ENCODE assay signal across 24 mouse cellular contexts in the genomic region with DNA sequence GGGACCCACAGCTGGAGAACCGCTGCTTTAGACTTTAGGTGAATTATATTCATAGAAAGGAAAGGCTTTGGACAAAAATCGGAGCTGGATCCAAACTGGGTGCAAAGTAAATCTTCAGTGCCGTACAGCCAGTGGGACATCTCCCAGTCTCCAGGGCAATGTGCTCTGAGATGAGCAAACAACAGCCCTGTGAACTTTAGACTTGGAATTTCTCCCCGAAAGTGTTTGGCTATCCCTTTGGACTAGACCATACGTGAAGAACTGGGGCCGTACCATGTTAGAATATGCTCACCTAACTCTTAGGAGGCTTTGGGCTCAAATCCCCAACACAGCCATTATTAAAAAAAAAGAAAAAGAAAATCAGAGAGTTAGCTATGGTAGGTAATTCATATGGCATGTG. TPM values are rescaled to one million over a fixed set of nuclear protein-coding genes. Genes with fewer than 3 reads are reported as not detected.
DNase-seq lines count a peak whose midpoint lies in the region; ATAC-seq and TF ChIP-seq lines count a peak whose summit lies in the region.
"Had no signal": no experiment of that assay in that cellular context is flagged by ENCODE, and none has a peak within 500 bp of the region (broad histone marks: within the 10 kb centered on the region; RNA-seq: fewer than 3 reads in every experiment).

No protein-coding gene starts in this region.

- WGBS in intestine, embryonic 16.5 days = 61% methylated on average over 6 of the region's 6 CpGs
- 80% methylated on average over 6 of the region's 6 CpGs for WGBS in liver, embryonic 11.5 days
- 61% methylated on average over 6 of the region's 6 CpGs for WGBS in liver, embryonic 14.5 days (ENCODE audit: insufficient replicate concordance)
- 63% methylated on average over 6 of the region's 6 CpGs for WGBS in liver, postnatal 0 days (ENCODE audit: insufficient replicate concordance)

- no peaks in the 10 kb centered on the region for H3K36me3 ChIP-seq in intestine, embryonic 16.5 days (ENCODE audit: control insufficient read depth, insufficient read depth, low read length)
- H3K36me3 ChIP-seq in liver, embryonic 11.5 days (ENCODE audit: control insufficient read depth, insufficient read depth, low read length) = no peaks in the 10 kb centered on the region
- no peaks in the 10 kb centered on the region for H3K36me3 ChIP-seq in liver, embryonic 14.5 days (replicated peaks; ENCODE audit: control insufficient read depth, insufficient read depth, low read depth)
- H3K36me3 ChIP-seq in liver, postnatal 0 days (replicated peaks; ENCODE audit: insufficient read depth, low read length) = no peaks in the 10 kb centered on the region
- H3K36me3 ChIP-seq: forebrain, embryonic 10.5 days; hindbrain, embryonic 13.5 days had no signal

- peak; percentile 36; the same call in 1 of the 2 replicates for ATAC-seq in intestine, embryonic 16.5 days
- peak; percentile 53; the same call in 1 of the 2 replicates for ATAC-seq in liver, embryonic 11.5 days (replicated peaks; ENCODE audit: low FRiP score)
- ATAC-seq in liver, embryonic 14.5 days (ENCODE audit: insufficient read depth) = peak; percentile 60; the same call in 1 of the 2 replicates
- peak; percentile 87 for ATAC-seq in liver, postnatal 0 days
- ATAC-seq: activated CD4-positive, CD25-positive, alpha-beta regulatory T cell, adult 4 months; forebrain, embryonic 13.5 days; forebrain, embryonic 16.5 days; hindbrain, embryonic 16.5 days had no signal

- no peak overlapping the region for H3K4me2 ChIP-seq in intestine, embryonic 16.5 days (ENCODE audit: low read depth, low read length)
- peak overlapping the region; percentile 20; the same call in 1 of the 2 replicates for H3K4me2 ChIP-seq in liver, embryonic 11.5 days
- H3K4me2 ChIP-seq in liver, embryonic 14.5 days (ENCODE audit: low read depth) = peak overlapping the region; percentile 27; the same call in 1 of the 2 replicates
- H3K4me2 ChIP-seq in liver, postnatal 0 days (ENCODE audit: low read depth, low read length) = peak overlapping the region; percentile 8; the same call in 1 of the 2 replicates
- H3K4me2 ChIP-seq: forebrain, embryonic 13.5 days; heart, embryonic 11.5 days; hindbrain, embryonic 13.5 days had no signal

- peaks cover 28% of the 10 kb centered on the region for H3K4me1 ChIP-seq in intestine, embryonic 16.5 days (ENCODE audit: control insufficient read depth, insufficient read depth, low read length)
- no peaks in the 10 kb centered on the region for H3K4me1 ChIP-seq in liver, embryonic 11.5 days (replicated peaks; ENCODE audit: control insufficient read depth, insufficient read depth, low read length)
- H3K4me1 ChIP-seq in liver, embryonic 14.5 days (replicated peaks; ENCODE audit: control insufficient read depth in 2 of 2, insufficient read depth in 2 of 2, low read length in 1 of 2) = peaks cover 0 to 11% of the 10 kb centered on the region in 2 experiments; a peak in 2 of 4 replicates
- peaks cover 37% of the 10 kb centered on the region for H3K4me1 ChIP-seq in liver, postnatal 0 days (ENCODE audit: insufficient read depth)
- H3K4me1 ChIP-seq: hindbrain, embryonic 13.5 days had no signal

- H3K27me3 ChIP-seq in intestine, embryonic 16.5 days (replicated peaks; ENCODE audit: control insufficient read depth, insufficient read depth, low read length) = no peaks in the 10 kb centered on the region
- no peaks in the 10 kb centered on the region for H3K27me3 ChIP-seq in liver, embryonic 11.5 days (replicated peaks; ENCODE audit: control insufficient read depth, insufficient read depth, low read length)
- H3K27me3 ChIP-seq in liver, embryonic 14.5 days (ENCODE audit: control insufficient read depth, insufficient read depth, low read length) = no peaks in the 10 kb centered on the region
- no peaks in the 10 kb centered on the region for H3K27me3 ChIP-seq in liver, postnatal 0 days (ENCODE audit: insufficient read depth, low read length)

- H3K9me3 ChIP-seq in intestine, embryonic 16.5 days (ENCODE audit: control insufficient read depth, low read length) = no peaks in the 10 kb centered on the region
- no peaks in the 10 kb centered on the region for H3K9me3 ChIP-seq in liver, embryonic 11.5 days (ENCODE audit: control insufficient read depth, low read length)
- H3K9me3 ChIP-seq in liver, embryonic 14.5 days (ENCODE audit: control insufficient read depth, low read length) = no peaks in the 10 kb centered on the region
- H3K9me3 ChIP-seq in liver, postnatal 0 days (ENCODE audit: low read length) = no peaks in the 10 kb centered on the region
- H3K9me3 ChIP-seq: forebrain, embryonic 10.5 days; forebrain, embryonic 13.5 days; hindbrain, embryonic 13.5 days had no signal

- H3K4me3 ChIP-seq in intestine, embryonic 16.5 days (ENCODE audit: low read length) = no peak overlapping the region
- no peak overlapping the region for H3K4me3 ChIP-seq in liver, embryonic 11.5 days (ENCODE audit: low read depth, low read length)
- H3K4me3 ChIP-seq in liver, embryonic 14.5 days (ENCODE audit: insufficient read depth in 1 of 2, low read depth in 2 of 2, low read length in 2 of 2) = no peak overlapping the region
- no peak overlapping the region for H3K4me3 ChIP-seq in liver, postnatal 0 days (ENCODE audit: low read depth, low read length)
- H3K4me3 ChIP-seq: forebrain, embryonic 10.5 days; forebrain, embryonic 13.5 days; hindbrain, embryonic 13.5 days had no signal

- H3K9ac ChIP-seq in intestine, embryonic 16.5 days (ENCODE audit: low read depth, low read length) = no peak overlapping the region
- no peak overlapping the region for H3K9ac ChIP-seq in liver, embryonic 11.5 days (ENCODE audit: low read depth, low read length)
- no peak overlapping the region for H3K9ac ChIP-seq in liver, embryonic 14.5 days (replicated peaks)
- H3K9ac ChIP-seq in liver, postnatal 0 days (replicated peaks) = no peak overlapping the region
- H3K9ac ChIP-seq: forebrain, embryonic 13.5 days; hindbrain, embryonic 13.5 days had no signal

- no peak for TF ChIP-seq CTCF in liver, embryonic 14.5 days (IDR thresholded peaks at IDR 0.05; ENCODE audit: low read depth)
- no peak for TF ChIP-seq CTCF in liver, postnatal 0 days (IDR thresholded peaks at IDR 0.05; ENCODE audit: low read depth)

- no peak for DNase-seq in liver, embryonic 11.5 days (ENCODE audit: low spot score)
- DNase-seq in liver, embryonic 14.5 days (ENCODE audit: low read depth in 3 of 3, low spot score in 3 of 3) = no peak
- DNase-seq in liver, postnatal 0 days = no peak
- DNase-seq in testis, postnatal 10 days (ENCODE audit: low spot score) = no peak
- DNase-seq in cerebellum, postnatal 14 days = no peak
- no peak for DNase-seq in cerebellum, adult 9-11 months
- DNase-seq in adrenal gland, postnatal 36 days = no peak
- DNase-seq: adrenal gland, adult 8-10 months; adrenal gland, postnatal 25 days; cerebellum, adult 2 months; cerebellum, postnatal 10 days; gastrocnemius, postnatal 10 days; gastrocnemius, postnatal 36 days; heart, adult 11 months had no signal

- no peak for TF ChIP-seq EP300 in liver, embryonic 14.5 days (IDR thresholded peaks at IDR 0.05; ENCODE audit: low read depth)
- peak; percentile 38; the same call in 1 of the 2 replicates for TF ChIP-seq EP300 in liver, postnatal 0 days (IDR thresholded peaks at IDR 0.05; ENCODE audit: low read depth)

- no peak overlapping the region for H3K27ac ChIP-seq in intestine, embryonic 16.5 days (ENCODE audit: low read length)
- no peak overlapping the region for H3K27ac ChIP-seq in liver, embryonic 11.5 days (ENCODE audit: low read depth, low read length)
- H3K27ac ChIP-seq in liver, embryonic 14.5 days = no peak overlapping the region
- H3K27ac ChIP-seq in liver, postnatal 0 days (ENCODE audit: low read depth) = peak overlapping the region; percentile 87
- H3K27ac ChIP-seq: forebrain, embryonic 10.5 days; forebrain, embryonic 13.5 days; hindbrain, embryonic 13.5 days had no signal

RNA-seq across cellular contexts. Expression of gene Nr5a2, which starts 30.5 kb away (rescaled TPM):
- polyA plus RNA-seq in intestine, embryonic 16.5 days (2015; fragmentation: Nextera tagmentation; extraction: Ambion mirVana) = 8.4 and 9.0 TPM in 2 replicates
- polyA plus RNA-seq in liver, embryonic 11.5 days (2014; fragmentation: Nextera tagmentation; extraction: Ambion mirVana) = 4.9 and 5.3 TPM in 2 replicates
- 2.5 and 2.8 TPM in 2 replicates for polyA plus RNA-seq in liver, embryonic 14.5 days (2012; rRNA removed)
- 1.4 and 1.5 TPM in 2 replicates for polyA plus RNA-seq in liver, embryonic 14.5 days (2014; fragmentation: Nextera tagmentation; extraction: Ambion mirVana)
- polyA plus RNA-seq in liver, postnatal 0 days (2015; fragmentation: Nextera tagmentation; extraction: Ambion mirVana) = 3.1 and 3.2 TPM in 2 replicates
- 1 to 10 TPM; 2.1 to 4.4 TPM for total RNA-seq in adrenal gland, postnatal 36 days (2021)
- total RNA-seq: hematopoietic stem cell, adult 5-6 weeks had no signal
- polyA plus RNA-seq: C2C12 had no signal

Comparison
In these comparisons a context has a peak if more than half of its experiments do, and no peak if none do; other contexts are left out.
1. ATAC-seq: peak in every context shown above with its lines; median percentile 87 in liver, postnatal 0 days; 60 in liver, embryonic 14.5 days; 53 in liver, embryonic 11.5 days; 36 in intestine, embryonic 16.5 days.